Mouse (Mus musculus): ENCODE results near the gene Lin7b. TPM values are rescaled to one million over a fixed set of nuclear protein-coding genes. Genes with fewer than 3 reads are reported as not detected.
"Not testable (repeated sequence)": the region's sequence is repeated elsewhere in the genome, so short reads cannot be mapped to it uniquely, and the experiment has no call there.

Lin7b gene
- total and polyA plus RNA-seq, 3 experiments = 1.0 to 3.4 (median 1.6) TPM

DNA sequence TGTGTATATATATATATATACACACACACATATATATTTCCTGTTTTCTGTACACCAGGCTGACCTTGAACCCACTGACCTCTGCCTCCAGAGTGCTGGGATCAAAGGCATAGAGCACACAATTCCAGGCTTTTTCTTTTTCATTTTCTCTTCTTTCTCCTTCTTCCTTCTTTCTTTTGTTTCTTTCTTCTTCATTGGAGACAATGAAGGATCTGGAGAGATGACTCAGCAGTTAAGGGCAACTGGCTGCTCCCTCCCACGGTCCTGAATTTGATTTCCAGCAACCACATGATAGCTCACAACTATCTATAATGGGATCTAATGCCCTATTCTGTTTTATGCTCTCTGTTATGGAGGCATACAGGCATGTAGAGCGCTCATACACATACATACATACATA lies 26.4 kb upstream of the Lin7b start:
- Histone ChIP-seq H3K36me3 (ENCODE audit: control insufficient read depth, insufficient read depth, low read length) (peaks cover 14% of the 10 kb centered on the region), H3K79me2 (replicated peaks; ENCODE audit: control insufficient read depth, insufficient read depth, low read length) (peaks cover 8% of the 10 kb centered on the region), H3K27me3 (ENCODE audit: control insufficient read depth, insufficient read depth, low read length) (no peaks in the 10 kb centered on the region), H3K4me3 (no peak overlapping the region), H3K9ac (ENCODE audit: low read depth, low read length) (no peak overlapping the region), H3K4me1 (ENCODE audit: control insufficient read depth, insufficient read depth, low read length) (peaks cover 7% of the 10 kb centered on the region), H3K27ac (no peak overlapping the region)
- intact Hi-C loops (cut with DNase I) = loop anchor here (5.0 kb wide), 1 partner anchor 94 kb away; no protein-coding TSS in a partner anchor
- TF ChIP-seq EP300 (IDR thresholded peaks at IDR 0.05; ENCODE audit: insufficient read depth, low read depth, low read length) = no peak
- TF ChIP-seq POLR2A (IDR thresholded peaks at IDR 0.05; ENCODE audit: insufficient read depth, low read depth, low read length) = no peak
- no peak for TF ChIP-seq CTCF (IDR thresholded peaks at IDR 0.05)
- DNase-seq = no peak
- 78% methylated on average over 2 of the region's 2 CpGs for WGBS

- H3K27me3 ChIP-seq (ENCODE audit: control insufficient read depth, insufficient read depth, low read length); H3K79me2 ChIP-seq (replicated peaks; ENCODE audit: control insufficient read depth, insufficient read depth, low read length); H3K9ac ChIP-seq (ENCODE audit: low read depth, low read length); H3K4me1 ChIP-seq (ENCODE audit: control insufficient read depth, insufficient read depth, low read length); DNase-seq: not testable (repeated sequence)
- TF ChIP-seq CTCF (IDR thresholded peaks at IDR 0.05) = peak; percentile 67
- WGBS = 0% methylated on average over 3 of the region's 3 CpGs
- H3K36me3 ChIP-seq (ENCODE audit: control insufficient read depth, insufficient read depth, low read length) = peaks cover 14% of the 10 kb centered on the region
- peak overlapping the region; percentile 85 for H3K27ac ChIP-seq
- intact Hi-C loops (cut with DNase I) = loop anchor here (5.0 kb wide), 1 partner anchor 94 kb away; no protein-coding TSS in a partner anchor
- peak overlapping the region; percentile 62 for H3K4me3 ChIP-seq
These were observed 26.0 kb upstream of the Lin7b start for GRCm38 (mm10) chr7:45396337-45396775.

DNA sequence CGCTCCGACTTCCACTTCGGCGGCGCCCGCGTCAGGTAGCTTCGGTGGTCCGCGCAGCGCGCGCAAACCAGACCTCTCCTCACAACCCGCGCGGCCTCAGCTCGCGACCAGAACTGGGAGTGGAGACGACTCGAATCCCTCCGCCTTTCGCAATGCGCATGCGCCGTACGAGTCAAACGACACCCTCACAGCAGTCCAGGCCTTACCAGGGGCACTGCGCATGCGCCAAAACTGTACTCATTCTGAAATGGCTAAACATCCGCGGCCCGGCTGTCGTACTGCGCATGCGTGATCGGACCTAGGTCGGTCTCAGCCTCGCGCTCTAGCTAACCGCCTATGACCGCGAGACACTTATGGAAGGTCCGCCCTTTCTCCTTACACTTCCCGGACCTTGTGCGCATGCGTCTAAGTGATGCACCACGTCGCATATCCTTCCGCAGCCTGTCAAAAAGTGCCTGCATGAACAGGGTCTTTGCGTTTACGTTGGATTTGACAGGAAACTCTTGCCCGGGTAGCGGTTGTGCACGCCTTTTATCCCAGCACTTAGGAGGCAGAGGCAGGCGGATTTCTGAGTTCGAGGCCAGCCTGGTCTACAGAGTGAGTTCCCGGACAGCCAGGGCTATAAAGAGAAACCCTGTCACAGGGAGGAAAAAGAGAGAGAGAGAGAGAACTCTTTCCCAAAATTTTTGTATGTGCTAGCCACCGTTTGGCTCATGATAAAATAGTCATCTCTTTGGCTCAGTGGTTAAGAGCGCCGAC lies 25.4 kb upstream of the Lin7b start, which contains the start of gene Snrnp70:
TSS of gene Snrnp70 (minus strand) at position 165 of the 759 bp plus-strand sequence.
- intact Hi-C loops (cut with DNase I) = loop anchor here (5.0 kb wide), 1 partner anchor 93 kb away; no protein-coding TSS in a partner anchor
- under 1% methylated on average over 60 of the region's 60 CpGs for WGBS
- TF ChIP-seq CTCF (IDR thresholded peaks at IDR 0.05) (no peak), EP300 (IDR thresholded peaks at IDR 0.05; ENCODE audit: insufficient read depth, low read depth, low read length) (peak; percentile 94), POLR2A (IDR thresholded peaks at IDR 0.05; ENCODE audit: insufficient read depth, low read depth, low read length) (peak; percentile 89)
- Histone ChIP-seq H3K27me3 (ENCODE audit: control insufficient read depth, insufficient read depth, low read length) (no peaks in the 10 kb centered on the region), H3K27ac (peak within 1 kb of the TSS; percentile 94), H3K4me3 (peak within 1 kb of the TSS; percentile 88), H3K36me3 (ENCODE audit: control insufficient read depth, insufficient read depth, low read length) (peaks cover 15% of the 10 kb centered on the region), H3K79me2 (replicated peaks; ENCODE audit: control insufficient read depth, insufficient read depth, low read length) (peaks cover 8% of the 10 kb centered on the region), H3K4me1 (ENCODE audit: control insufficient read depth, insufficient read depth, low read length) (peaks cover 7% of the 10 kb centered on the region), H3K9ac (ENCODE audit: low read depth, low read length) (peak within 1 kb of the TSS; percentile 74)
- peak; percentile 98 to 100 for DNase-seq

DNA sequence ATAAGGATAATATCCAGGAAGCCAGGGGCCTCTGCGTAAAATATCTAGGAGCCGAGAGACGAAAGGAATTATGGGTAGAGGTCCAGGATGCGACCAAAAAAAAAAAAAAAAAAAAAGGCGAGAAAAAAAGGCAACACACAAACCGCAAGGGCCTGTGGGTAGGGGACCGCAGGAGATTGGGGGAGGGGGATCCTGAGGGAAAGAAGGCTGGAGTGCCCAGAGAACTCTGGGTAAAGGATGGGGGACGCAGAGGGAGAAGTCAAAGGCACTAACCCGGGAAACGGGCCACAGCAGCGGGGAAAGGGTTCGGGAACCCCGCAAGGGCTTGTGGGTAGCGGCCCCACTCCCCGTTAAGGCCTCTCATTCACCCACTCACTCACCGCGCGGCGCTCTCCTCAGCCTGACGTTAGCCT lies 24.8 kb upstream of the Lin7b start:
- H3K27me3 ChIP-seq (ENCODE audit: control insufficient read depth, insufficient read depth, low read length) = no peaks in the 10 kb centered on the region
- H3K27ac ChIP-seq = peak overlapping the region; percentile 94
- H3K79me2 ChIP-seq (replicated peaks; ENCODE audit: control insufficient read depth, insufficient read depth, low read length) = peaks cover 8% of the 10 kb centered on the region
- WGBS = 0% methylated on average over 19 of the region's 20 CpGs
- H3K9ac ChIP-seq (ENCODE audit: low read depth, low read length) = peak overlapping the region; percentile 74
- DNase-seq = no peak
- TF ChIP-seq CTCF (IDR thresholded peaks at IDR 0.05) (no peak), POLR2A (IDR thresholded peaks at IDR 0.05; ENCODE audit: insufficient read depth, low read depth, low read length) (no peak), EP300 (IDR thresholded peaks at IDR 0.05; ENCODE audit: insufficient read depth, low read depth, low read length) (no peak)
- peaks cover 7% of the 10 kb centered on the region for H3K4me1 ChIP-seq (ENCODE audit: control insufficient read depth, insufficient read depth, low read length)
- peaks cover 21% of the 10 kb centered on the region for H3K36me3 ChIP-seq (ENCODE audit: control insufficient read depth, insufficient read depth, low read length)
- peak overlapping the region; percentile 88 for H3K4me3 ChIP-seq
- intact Hi-C loops (cut with DNase I) = loop anchor here (5.0 kb wide), 1 partner anchor 93 kb away; no protein-coding TSS in a partner anchor

GRCm38 (mm10) chr7:45386077-45386476 lies 15.7 kb upstream of the Lin7b start:
- Histone ChIP-seq H3K27me3 (ENCODE audit: control insufficient read depth, insufficient read depth, low read length) (no peaks in the 10 kb centered on the region), H3K36me3 (ENCODE audit: control insufficient read depth, insufficient read depth, low read length) (peaks cover 29% of the 10 kb centered on the region), H3K79me2 (replicated peaks; ENCODE audit: control insufficient read depth, insufficient read depth, low read length) (no peaks in the 10 kb centered on the region), H3K4me3 (no peak overlapping the region), H3K4me1 (ENCODE audit: control insufficient read depth, insufficient read depth, low read length) (no peaks in the 10 kb centered on the region), H3K27ac (no peak overlapping the region), H3K9ac (ENCODE audit: low read depth, low read length) (no peak overlapping the region)
- WGBS = 95% methylated on average over 3 of the region's 3 CpGs
- intact Hi-C loops (cut with DNase I) = no loop called here
- TF ChIP-seq EP300 (IDR thresholded peaks at IDR 0.05; ENCODE audit: insufficient read depth, low read depth, low read length) (no peak), CTCF (IDR thresholded peaks at IDR 0.05) (peak; percentile 30; the same call in 1 of the 2 replicates), POLR2A (IDR thresholded peaks at IDR 0.05; ENCODE audit: insufficient read depth, low read depth, low read length) (no peak)
- no peak for DNase-seq

DNA sequence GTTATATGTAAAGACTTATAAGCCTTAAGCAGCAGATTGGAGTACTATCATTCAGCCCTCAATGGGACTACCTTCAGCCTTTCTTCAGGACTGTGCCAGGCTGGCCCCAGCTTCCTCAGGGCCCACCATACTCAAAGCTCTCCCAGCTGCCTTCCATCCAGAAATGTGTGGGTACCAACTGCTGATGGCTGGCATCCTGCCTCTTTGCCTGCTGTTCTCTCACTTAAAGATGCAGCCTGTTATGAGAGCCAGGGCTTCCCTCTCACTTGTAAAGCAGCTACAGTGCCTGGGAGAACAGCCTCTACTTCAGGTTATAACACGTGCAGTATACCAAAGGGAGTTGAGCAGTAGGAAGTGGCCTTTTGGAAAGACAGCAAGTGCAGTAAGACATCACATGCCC lies 5.7 kb upstream of the Lin7b start:
- H3K9ac ChIP-seq (ENCODE audit: low read depth, low read length) = no peak overlapping the region
- TF ChIP-seq EP300 (IDR thresholded peaks at IDR 0.05; ENCODE audit: insufficient read depth, low read depth, low read length) (no peak), CTCF (IDR thresholded peaks at IDR 0.05) (no peak), POLR2A (IDR thresholded peaks at IDR 0.05; ENCODE audit: insufficient read depth, low read depth, low read length) (no peak)
- H3K36me3 ChIP-seq (ENCODE audit: control insufficient read depth, insufficient read depth, low read length) = no peaks in the 10 kb centered on the region
- no peak overlapping the region for H3K4me3 ChIP-seq
- H3K79me2 ChIP-seq (replicated peaks; ENCODE audit: control insufficient read depth, insufficient read depth, low read length) = no peaks in the 10 kb centered on the region
- 73% methylated on average over 1 of the region's 1 CpGs for WGBS
- H3K27me3 ChIP-seq (ENCODE audit: control insufficient read depth, insufficient read depth, low read length) = no peaks in the 10 kb centered on the region
- H3K27ac ChIP-seq = no peak overlapping the region
- DNase-seq = no peak
- intact Hi-C loops (cut with DNase I) = no loop called here
- no peaks in the 10 kb centered on the region for H3K4me1 ChIP-seq (ENCODE audit: control insufficient read depth, insufficient read depth, low read length)

Measured in heart, adult 2 months (tissue).